Mouse (Mus musculus): ENCODE measurements around the gene Cep295. TPM values are rescaled to one million over a fixed set of nuclear protein-coding genes. Genes with fewer than 3 reads are reported as not detected.

The Cep295 gene
- total RNA-seq, 2 experiments from 2014 or later, result 5.9 to 6.1 TPM

Small RNA genes lying within 50 kb of the gene (microRNA-seq; reads per million reads assigned to microRNA genes)
- gene Gm49349 (ENCODE audit: borderline replicate concordance in 2 of 2), result 0 reads per million in 2 experiments
- gene mmu-mir-7650 (ENCODE audit: borderline replicate concordance in 2 of 2), result 0 reads per million in 2 experiments

Other genes with a start within 250 kb of the Cep295 start
- gene Hephl1, start 245.7 kb downstream of the Cep295 start, total RNA-seq (2021), result under 1 TPM; 0.27 to 0.74 TPM
- not detected for gene Vstm5, start 118.7 kb downstream of the Cep295 start, total RNA-seq (2021)
- 1 to 10 TPM; 8.1 to 9.4 TPM for gene Med17, start 77.9 kb downstream of the Cep295 start, total RNA-seq (2021)
- 10 to 100 TPM; 65.4 to 80.6 TPM for gene Taf1d, start 51.6 kb downstream of the Cep295 start, total RNA-seq (2021)
- 1 to 10 TPM; 2.5 to 7.3 TPM for gene 4931406C07Rik, start 51.3 kb downstream of the Cep295 start, total RNA-seq (2021)
- 10 to 100 TPM in 1 of 2 experiments, 1 to 10 TPM in 1; 9.4 to 11.3 TPM for gene Smco4, start 135.6 kb upstream of the Cep295 start, total RNA-seq (2021)

All from gastrocnemius, postnatal 25 days (tissue).